Mouse (Mus musculus) neural tube, embryonic 14.5 days (tissue): Measurements from ENCODE around the gene Zfp541. TPM values are rescaled to one million over a fixed set of nuclear protein-coding genes. Genes with fewer than 3 reads are reported as not detected.

Source experiments
- ATAC-seq: fragments of 200-750 bp; cut with Nextera tagmentation; 2 replicates; pipeline ENCODE4 v1.8.0; 2017; ENCODE audit warnings: low read depth, mild to moderate bottlenecking, moderate TSS enrichment, moderate library complexity
- H3K27ac ChIP-seq: fragments of 300-500 bp; sonication (generic); 2 replicates; pipeline ENCODE4 v1.5.1; 2014; ENCODE audit warnings: low read depth, mild to moderate bottlenecking, control low read depth, low read length, moderate library complexity, mixed read lengths
- H3K27me3 ChIP-seq: fragments of 300-500 bp; sonication (generic); 2 replicates; pipeline ENCODE4 v1.6.1; 2014; ENCODE audit warnings: low read length; ENCODE audit not compliant: control insufficient read depth, insufficient read depth
- H3K36me3 ChIP-seq: fragments of 300-500 bp; sonication (generic); 2 replicates; pipeline ENCODE4 v1.6.1; 2014; ENCODE audit warnings: low read length, mixed read lengths; ENCODE audit not compliant: control insufficient read depth, insufficient read depth
- H3K4me1 ChIP-seq: fragments of 300-500 bp; sonication (generic); 2 replicates; pipeline ENCODE4 v1.6.1; 2014; ENCODE audit warnings: low read length; ENCODE audit not compliant: control insufficient read depth, insufficient read depth
- H3K4me2 ChIP-seq: fragments of 300-500 bp; sonication (generic); 2 replicates; pipeline ENCODE4 v1.6.1; 2014; ENCODE audit warnings: mild to moderate bottlenecking, low read depth, low read length, control low read depth
- H3K4me3 ChIP-seq: fragments of 300-500 bp; sonication (generic); 2 replicates; pipeline ENCODE4 v1.5.1; 2014; ENCODE audit warnings: low read depth, low read length, control low read depth, mixed read lengths
- H3K9ac ChIP-seq: fragments of 300-500 bp; sonication (generic); replicated peaks from 2 replicates; pipeline ENCODE4 v1.6.1; 2014; ENCODE audit warnings: low read depth, mild to moderate bottlenecking, control low read depth, low read length, mixed read lengths
- H3K9me3 ChIP-seq: fragments of 300-500 bp; sonication (generic); 2 replicates; pipeline ENCODE4 v1.6.1; 2016; ENCODE audit warnings: low read length; ENCODE audit not compliant: control insufficient read depth
- WGBS: fragments of 180-500 bp; shearing (Covaris S2); extraction: QIAGEN DNeasy Blood & Tissue Kit; methylation state at CpG from one replicate; pipeline ENCODE4 v1.1.7; 2014; 5-methylcytosine and 5-hydroxymethylcytosine counted together
- polyA plus RNA-seq: library from polyadenylated mRNA; unstranded; fragments of >200 nt; fragmentation: Nextera tagmentation; extraction: Ambion mirVana; gene quantifications from 2 replicates; pipeline ENCODE4 v1.2.1, GENCODE M21; 2014

Zfp541 gene
- polyA plus RNA-seq, 1 experiment from 2014 or later = 0.07 TPM

- Histone ChIP-seq H3K27ac (no peak overlapping the region), H3K4me3 (no peak overlapping the region)
- 87% methylated on average over 7 of the region's 7 CpGs for WGBS
Observed at GRCm38 (mm10) chr7:16104611-16105388, 43.2 kb downstream of the Zfp541 start.

GRCm38 (mm10) chr7:16108886-16109542 is 47.4 kb downstream of the Zfp541 start:
- Histone ChIP-seq H3K4me3 (no peak overlapping the region), H3K36me3 (peaks cover 56% of the 10 kb centered on the region), H3K27ac (no peak overlapping the region; the same call in 1 of the 2 replicates), H3K4me2 (no peak overlapping the region), H3K9ac (no peak overlapping the region), H3K27me3 (no peaks in the 10 kb centered on the region), H3K4me1 (peaks cover 4% of the 10 kb centered on the region; the same call in 1 of the 2 replicates), H3K9me3 (no peaks in the 10 kb centered on the region)
- 92% methylated on average over 9 of the region's 9 CpGs for WGBS
- ATAC-seq = no peak

More at GRCm38 (mm10) chr7:16104611-16105388, 43.2 kb downstream of the Zfp541 start:
- peaks cover 23% of the 10 kb centered on the region; the same call in 1 of the 2 replicates for H3K36me3 ChIP-seq
- no peak for ATAC-seq
- peak overlapping the region; percentile 25; the same call in 1 of the 2 replicates for H3K9ac ChIP-seq
- H3K9me3 ChIP-seq = no peaks in the 10 kb centered on the region
- no peak overlapping the region for H3K4me2 ChIP-seq
- H3K27me3 ChIP-seq = no peaks in the 10 kb centered on the region
- peaks cover 14% of the 10 kb centered on the region for H3K4me1 ChIP-seq

- Histone ChIP-seq H3K9ac (no peak overlapping the region), H3K36me3 (peaks cover 63% of the 10 kb centered on the region)
- WGBS = 95% methylated on average over 8 of the region's 8 CpGs
Observed at GRCm38 (mm10) chr7:16110158-16110557, 48.5 kb downstream of the Zfp541 start.

GRCm38 (mm10) chr7:16111284-16112090 is 49.9 kb downstream of the Zfp541 start:
- WGBS = 97% methylated on average over 7 of the region's 7 CpGs
- Histone ChIP-seq H3K4me1 (no peaks in the 10 kb centered on the region), H3K4me3 (no peak overlapping the region), H3K27ac (no peak overlapping the region), H3K36me3 (peaks cover 76% of the 10 kb centered on the region), H3K9me3 (no peaks in the 10 kb centered on the region), H3K27me3 (no peaks in the 10 kb centered on the region), H3K9ac (no peak overlapping the region), H3K4me2 (no peak overlapping the region)
- no peak for ATAC-seq

More at GRCm38 (mm10) chr7:16110158-16110557, 48.5 kb downstream of the Zfp541 start:
- Histone ChIP-seq H3K9me3 (no peaks in the 10 kb centered on the region), H3K4me3 (no peak overlapping the region), H3K4me1 (no peaks in the 10 kb centered on the region), H3K27ac (no peak overlapping the region), H3K27me3 (no peaks in the 10 kb centered on the region), H3K4me2 (no peak overlapping the region)
- ATAC-seq = no peak

- H3K4me1 ChIP-seq = peaks cover 9% of the 10 kb centered on the region; the same call in 1 of the 2 replicates
- no peak for ATAC-seq
- H3K9me3 ChIP-seq = no peaks in the 10 kb centered on the region
- no peak overlapping the region for H3K4me3 ChIP-seq
- H3K36me3 ChIP-seq = peaks cover 50% of the 10 kb centered on the region
- WGBS = 93% methylated on average over 7 of the region's 7 CpGs
- no peak overlapping the region for H3K4me2 ChIP-seq
- H3K9ac ChIP-seq = no peak overlapping the region
- H3K27ac ChIP-seq = no peak overlapping the region
- no peaks in the 10 kb centered on the region for H3K27me3 ChIP-seq
Observed at GRCm38 (mm10) chr7:16116418-16116817, 54.8 kb downstream of the Zfp541 start.

- Histone ChIP-seq H3K36me3 (peaks cover 45% of the 10 kb centered on the region), H3K9ac (no peak overlapping the region), H3K27me3 (no peaks in the 10 kb centered on the region), H3K9me3 (no peaks in the 10 kb centered on the region), H3K4me3 (no peak overlapping the region), H3K27ac (no peak overlapping the region), H3K4me2 (no peak overlapping the region), H3K4me1 (peaks cover 9% of the 10 kb centered on the region; the same call in 1 of the 2 replicates)
- no peak for ATAC-seq
- 76% methylated on average over 3 of the region's 3 CpGs for WGBS
Observed at GRCm38 (mm10) chr7:16117100-16117499, 55.5 kb downstream of the Zfp541 start.

GRCm38 (mm10) chr7:16119569-16120261 is 58.1 kb downstream of the Zfp541 start, which contains the start of gene Kptn:
Kptn (plus strand) TSS chr7:16119895.
- Histone ChIP-seq H3K4me3 (peak within 1 kb of the TSS; percentile 69), H3K36me3 (peaks cover 30% of the 10 kb centered on the region), H3K27ac (peak within 1 kb of the TSS; percentile 93), H3K9ac (peak within 1 kb of the TSS; percentile 77), H3K27me3 (no peaks in the 10 kb centered on the region), H3K4me1 (peaks cover 9% of the 10 kb centered on the region; the same call in 1 of the 2 replicates), H3K4me2 (peak within 1 kb of the TSS; percentile 74), H3K9me3 (no peaks in the 10 kb centered on the region)
- WGBS = 1% methylated on average over 33 of the region's 33 CpGs
- peak; percentile 83 for ATAC-seq

- peak overlapping the region; percentile 77; the same call in 1 of the 2 replicates for H3K9ac ChIP-seq
- H3K27me3 ChIP-seq = no peaks in the 10 kb centered on the region
- H3K36me3 ChIP-seq = peaks cover 27% of the 10 kb centered on the region
- H3K4me1 ChIP-seq = peaks cover 9% of the 10 kb centered on the region; the same call in 1 of the 2 replicates
- no peak; the same call in 1 of the 2 replicates for ATAC-seq
- peak overlapping the region; percentile 74 for H3K4me2 ChIP-seq
- 51% methylated on average over 9 of the region's 9 CpGs for WGBS
- no peaks in the 10 kb centered on the region for H3K9me3 ChIP-seq
- no peak overlapping the region for H3K27ac ChIP-seq
- H3K4me3 ChIP-seq = peak overlapping the region; percentile 69
Observed at GRCm38 (mm10) chr7:16120262-16120600, 58.6 kb downstream of the Zfp541 start.
